Mouse (Mus musculus) layer of hippocampus, postnatal 25 days (tissue): Measurements from ENCODE around the gene Eml3. TPM values are rescaled to one million over a fixed set of nuclear protein-coding genes. Genes with fewer than 3 reads are reported as not detected.

ENCODE experiments used
- DNase-seq, 2 experiments: peaks; one replicate each; pipeline ENCODE4 v3.0.0; 2022; ENCODE audit warnings: mixed read lengths in 2 of 2, low spot score in 1 of 2; ENCODE audit errors: extremely low spot score in 1 of 2
- total RNA-seq, 2 experiments: library from RNA; stranded (reverse); gene quantifications; 2 replicates each; pipeline ENCODE4 v1.2.3; 2021

The Eml3 gene
- total RNA-seq, 2 experiments from 2014 or later, result 9.1 to 11.1 TPM

DNA sequence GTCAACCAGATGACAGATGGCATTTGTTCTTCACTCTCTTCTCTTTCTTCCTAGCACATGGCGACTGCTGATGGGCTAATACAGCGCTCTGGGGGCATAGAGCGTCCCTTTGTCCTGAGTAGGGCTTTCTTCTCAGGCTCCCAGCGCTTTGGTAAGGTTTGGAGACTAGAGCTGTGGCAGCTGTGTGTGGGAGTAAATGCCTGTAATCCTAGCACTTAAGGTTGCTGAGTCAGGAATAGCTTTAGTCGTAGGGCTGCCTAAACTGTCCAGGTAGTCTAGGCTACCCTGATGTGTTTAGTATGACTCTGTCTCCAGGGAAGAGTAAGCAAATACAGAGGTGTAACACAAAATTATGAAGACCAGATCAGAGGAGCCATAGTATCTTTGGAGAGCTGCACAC is 17.5 kb upstream of the Eml3 start:
- DNase-seq, result no peak

DNA sequence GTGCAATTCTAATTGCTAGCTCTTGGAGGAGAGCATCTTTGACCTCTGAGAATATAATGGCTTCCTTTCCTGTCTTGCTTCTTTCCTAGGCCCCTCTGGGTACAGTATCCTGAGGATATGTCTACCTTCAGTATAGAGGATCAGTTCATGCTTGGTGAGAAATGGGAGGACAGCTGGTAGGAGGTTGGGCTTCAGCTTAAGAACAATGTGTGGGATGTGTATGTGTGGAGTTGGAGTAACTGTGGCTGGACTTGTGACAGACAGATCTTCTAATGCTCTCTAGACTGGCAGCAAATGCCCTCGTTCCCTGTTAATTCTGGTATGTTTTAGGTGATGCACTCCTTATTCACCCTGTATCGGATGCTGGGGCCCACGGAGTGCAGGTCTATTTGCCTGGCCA is 15.1 kb upstream of the Eml3 start:
- DNase-seq, result no peak

DNA sequence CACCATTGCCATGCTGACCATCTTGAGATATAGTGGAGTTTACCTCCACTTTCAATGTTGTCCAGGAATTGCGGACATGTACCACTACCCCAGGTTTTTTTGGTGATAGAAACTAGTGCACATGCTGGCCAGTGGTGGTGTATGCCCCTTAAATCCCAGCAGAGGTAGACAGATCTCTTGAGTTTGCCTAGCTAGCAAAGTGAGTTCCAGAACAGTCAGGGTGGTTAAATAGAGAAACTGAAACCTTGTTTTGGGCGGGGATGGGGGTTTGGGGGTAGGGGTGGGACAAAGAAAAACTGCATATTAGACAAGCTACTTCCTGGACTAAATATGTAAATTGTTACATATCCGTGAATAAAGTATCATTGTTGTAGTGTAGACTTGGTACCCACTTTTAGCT is 10.4 kb upstream of the Eml3 start:
- no peak for DNase-seq

DNA sequence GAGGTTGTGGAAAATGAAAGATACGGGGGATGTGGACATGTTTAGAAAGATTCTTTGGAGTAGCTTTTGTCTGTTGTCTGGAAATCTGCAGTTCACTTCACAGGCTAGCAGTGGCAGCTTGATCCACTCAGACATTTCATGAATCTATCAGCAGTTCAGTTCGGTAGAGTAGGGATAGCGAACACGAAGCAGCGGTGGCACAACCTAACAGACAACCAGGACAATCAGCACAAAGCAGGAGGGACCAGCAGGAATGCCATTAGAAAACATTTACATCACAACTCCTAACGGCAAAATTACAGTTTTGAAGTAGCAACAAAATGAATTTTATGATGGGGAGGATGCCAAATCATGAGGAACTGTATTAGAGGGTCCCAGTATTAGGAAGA is 9.7 kb upstream of the Eml3 start:
- no peak for DNase-seq

DNA sequence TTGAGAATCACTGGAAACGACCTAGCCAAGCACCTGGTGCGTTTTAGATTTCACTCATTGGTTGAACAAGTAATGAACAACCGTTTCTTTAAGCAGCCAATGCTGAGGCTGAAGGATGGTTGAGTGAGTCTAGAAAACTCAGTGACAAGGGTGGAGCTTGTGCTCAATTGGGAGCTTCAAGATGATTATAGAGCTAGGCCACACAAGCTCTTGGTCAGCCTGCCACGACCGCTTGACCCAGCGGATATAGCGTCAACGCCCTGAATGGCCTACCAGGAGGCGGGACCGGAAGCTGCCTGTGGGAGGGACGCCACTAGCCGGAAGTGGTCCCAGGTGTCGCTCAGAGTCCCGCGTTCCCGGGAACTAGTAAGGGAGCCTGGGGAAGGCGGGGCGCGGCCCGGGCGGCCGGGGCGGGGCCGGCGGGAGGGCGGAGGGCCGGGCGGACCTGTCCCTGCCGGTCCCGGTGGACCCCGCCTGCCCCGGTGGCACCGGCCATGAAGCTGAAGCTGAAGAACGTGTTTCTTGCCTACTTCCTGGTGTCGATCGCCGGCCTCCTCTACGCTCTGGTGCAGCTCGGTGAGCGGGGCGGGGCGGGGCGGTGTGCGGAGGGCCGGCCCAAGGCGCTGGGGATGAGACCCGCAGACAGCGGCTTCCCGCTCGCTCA is 9.1 kb upstream of the Eml3 start, which contains the start of gene B3gat3:
TSS of gene B3gat3 (plus strand) at position 302 of the 664 bp plus-strand sequence.
- peak; percentile 85 to 90 for DNase-seq

DNA sequence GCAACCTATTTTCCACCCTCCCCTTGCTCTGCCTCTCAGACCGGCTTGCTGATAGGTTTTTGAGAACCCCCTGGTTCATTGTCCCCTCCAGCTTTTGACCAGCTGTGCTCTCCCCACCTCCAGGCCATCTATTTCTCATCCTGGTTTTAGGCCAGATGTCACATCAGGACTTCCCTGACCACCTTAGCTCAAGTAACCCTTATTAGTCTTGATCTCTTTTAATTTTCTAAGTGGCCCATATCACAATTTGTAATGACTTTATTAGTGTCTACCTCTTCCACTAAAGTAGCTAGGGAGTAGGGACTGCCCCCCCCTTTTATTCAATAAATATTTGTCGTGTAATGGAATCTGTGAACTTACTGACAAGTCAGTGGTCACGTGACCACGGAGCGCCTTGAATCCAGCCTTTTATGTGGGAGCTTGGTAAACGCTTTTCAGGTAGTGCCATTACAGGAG is 8.5 kb upstream of the Eml3 start:
- DNase-seq, result no peak

DNA sequence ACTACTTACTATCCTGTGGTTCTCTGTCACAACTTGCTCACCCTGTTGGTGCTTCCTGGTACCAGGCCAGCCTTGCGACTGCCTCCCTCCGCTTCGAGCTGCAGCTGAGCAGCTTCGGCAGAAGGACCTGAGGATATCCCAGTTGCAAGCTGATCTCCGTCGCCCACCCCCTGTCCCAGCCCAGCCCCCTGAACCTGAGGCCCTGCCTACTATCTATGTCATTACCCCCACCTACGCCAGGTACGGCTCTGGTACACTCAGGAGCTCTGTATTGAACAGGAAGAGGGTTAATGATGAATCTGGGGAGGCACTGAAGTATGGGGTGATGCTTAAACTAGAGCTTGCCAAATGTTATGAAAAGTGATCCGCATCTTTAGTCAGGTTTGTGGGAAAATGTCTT is 7.6 kb upstream of the Eml3 start:
- no peak for DNase-seq

DNA sequence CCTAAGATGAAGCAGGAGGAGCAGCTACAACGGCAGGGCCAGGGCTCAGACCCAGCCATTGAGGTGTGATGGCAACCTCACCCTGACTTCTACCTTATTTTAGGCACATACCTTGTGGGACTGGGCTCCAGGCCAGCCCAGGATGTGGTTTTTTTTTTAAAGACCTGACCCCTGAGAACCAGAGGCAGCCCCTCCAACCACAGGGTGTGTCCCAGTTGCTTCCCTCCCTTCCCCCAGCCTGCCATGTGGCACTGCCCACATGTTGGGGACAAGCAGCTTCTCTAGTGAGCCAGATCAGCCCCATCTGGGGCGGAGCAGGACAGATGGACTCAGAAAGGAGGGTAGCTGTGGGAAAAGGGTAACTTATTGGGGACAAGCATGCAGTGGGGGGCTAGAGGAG is 2.6 kb upstream of the Eml3 start:
- no peak for DNase-seq

DNA sequence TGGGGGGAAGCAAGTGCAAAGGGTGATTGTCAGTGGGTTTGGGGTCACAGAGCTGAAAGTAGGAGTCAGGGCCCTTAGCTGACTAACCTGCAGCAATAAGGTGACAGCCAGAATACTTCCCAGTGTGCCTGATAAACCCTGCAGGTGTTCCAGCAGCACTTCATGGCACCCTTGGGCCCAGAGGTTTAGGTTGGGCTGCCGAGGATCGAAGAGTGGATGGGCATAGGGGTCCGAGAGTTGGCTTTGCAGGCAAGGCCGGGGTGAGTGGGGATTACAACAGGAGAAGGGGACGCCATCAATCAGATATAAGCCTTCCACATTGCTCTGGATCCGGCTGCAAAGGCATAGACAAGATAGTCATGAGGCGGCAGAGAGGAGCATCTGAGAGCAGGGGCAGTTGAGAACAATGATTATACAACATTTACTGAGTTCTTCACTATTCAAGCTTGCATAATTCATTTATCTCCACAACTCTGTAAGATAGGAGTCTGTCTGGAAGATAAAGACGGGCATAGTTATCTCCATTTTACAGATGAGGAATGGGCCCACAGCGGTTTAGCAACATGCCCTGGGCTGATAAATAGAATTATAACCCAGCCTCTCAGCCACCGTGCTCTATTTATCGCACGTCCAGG is 1.3 kb upstream of the Eml3 start:
- DNase-seq, result no peak

DNA sequence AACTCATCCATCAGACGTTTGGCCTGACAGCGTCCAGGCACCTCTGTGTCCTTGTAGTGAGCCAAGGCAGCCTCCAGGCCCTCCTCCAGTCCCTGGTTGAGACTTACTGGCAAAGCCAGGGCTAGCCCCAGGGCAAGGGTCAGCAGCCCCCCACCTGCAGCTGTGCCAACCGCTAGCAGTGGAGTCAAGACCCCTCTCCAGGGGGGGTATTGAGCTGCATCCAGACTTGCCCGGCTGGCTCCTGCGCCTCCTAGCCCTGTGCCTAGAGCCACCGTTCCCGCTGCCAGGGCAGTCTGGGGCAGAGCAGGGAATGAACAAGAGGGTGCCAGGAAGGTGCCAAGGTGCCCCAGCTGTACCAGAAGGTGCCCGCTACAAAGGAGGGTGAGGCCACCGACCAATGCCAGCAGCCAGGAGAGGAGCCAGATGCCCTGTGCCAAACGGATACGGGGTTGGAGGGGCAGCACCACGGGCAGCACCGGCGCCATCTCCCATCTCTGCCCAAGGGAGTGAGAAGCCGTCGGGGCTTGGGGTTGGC is 596 bp upstream of the Eml3 start:
- no peak for DNase-seq

DNA sequence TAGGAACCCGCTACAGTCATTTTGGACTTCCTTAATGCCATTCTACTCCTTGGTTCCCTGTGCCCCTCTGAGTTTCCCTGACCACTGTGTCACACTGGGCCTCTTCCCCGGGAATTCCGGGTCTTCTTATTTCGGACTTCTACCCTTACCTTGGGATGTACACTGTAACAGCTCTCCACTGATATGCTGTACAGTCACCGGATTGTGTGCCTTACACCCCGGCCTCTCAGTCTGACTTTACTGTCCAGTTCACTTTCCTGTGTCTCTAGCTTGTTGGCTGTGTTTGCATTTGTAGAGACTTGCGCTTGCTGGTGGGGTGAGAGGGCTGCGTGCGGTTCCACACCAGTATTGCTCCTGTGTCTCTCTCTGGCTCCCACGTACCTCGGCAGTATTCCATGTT is 765 bp downstream of the Eml3 start:
- DNase-seq, result no peak

DNA sequence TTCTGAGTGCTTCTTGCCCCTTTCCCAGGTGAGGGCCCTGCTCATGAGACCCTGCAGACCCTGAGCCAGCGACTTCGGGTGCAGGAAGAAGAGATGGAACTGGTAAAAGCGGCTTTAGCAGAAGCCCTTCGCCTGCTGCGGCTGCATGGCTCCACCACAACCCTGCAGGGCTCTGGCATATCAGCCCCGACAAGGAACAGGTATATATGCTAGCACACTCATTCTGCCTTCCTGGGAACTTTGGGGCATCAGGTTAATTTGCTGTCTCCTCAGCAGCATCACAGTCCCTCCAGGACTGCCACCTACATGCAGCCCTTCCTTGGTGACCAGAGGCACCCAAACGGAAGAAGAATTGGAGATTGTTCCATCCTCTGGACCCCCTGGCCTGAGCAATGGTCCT is 1.4 kb downstream of the Eml3 start:
- DNase-seq, result no peak

DNA sequence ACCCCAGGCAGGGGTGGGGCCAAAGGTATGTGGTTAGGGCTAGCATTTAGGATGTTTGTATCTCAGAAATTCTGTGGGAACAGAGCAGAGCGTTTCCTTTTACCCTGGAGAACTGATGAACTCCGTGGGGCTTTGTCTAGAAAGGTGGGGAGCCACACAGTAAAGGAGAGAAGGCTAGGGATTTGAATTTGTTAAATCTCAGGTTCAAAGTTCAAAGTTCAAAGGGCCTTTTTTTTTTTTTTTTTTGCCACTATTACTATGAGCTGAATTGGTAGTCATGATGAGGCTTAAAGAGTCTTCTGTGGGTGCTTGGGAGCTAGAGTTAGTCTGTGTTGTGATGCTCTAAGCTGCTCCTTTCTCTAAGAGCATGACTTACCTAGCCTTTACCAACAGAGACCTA is 7.4 kb downstream of the Eml3 start:
- DNase-seq, result no peak

DNA sequence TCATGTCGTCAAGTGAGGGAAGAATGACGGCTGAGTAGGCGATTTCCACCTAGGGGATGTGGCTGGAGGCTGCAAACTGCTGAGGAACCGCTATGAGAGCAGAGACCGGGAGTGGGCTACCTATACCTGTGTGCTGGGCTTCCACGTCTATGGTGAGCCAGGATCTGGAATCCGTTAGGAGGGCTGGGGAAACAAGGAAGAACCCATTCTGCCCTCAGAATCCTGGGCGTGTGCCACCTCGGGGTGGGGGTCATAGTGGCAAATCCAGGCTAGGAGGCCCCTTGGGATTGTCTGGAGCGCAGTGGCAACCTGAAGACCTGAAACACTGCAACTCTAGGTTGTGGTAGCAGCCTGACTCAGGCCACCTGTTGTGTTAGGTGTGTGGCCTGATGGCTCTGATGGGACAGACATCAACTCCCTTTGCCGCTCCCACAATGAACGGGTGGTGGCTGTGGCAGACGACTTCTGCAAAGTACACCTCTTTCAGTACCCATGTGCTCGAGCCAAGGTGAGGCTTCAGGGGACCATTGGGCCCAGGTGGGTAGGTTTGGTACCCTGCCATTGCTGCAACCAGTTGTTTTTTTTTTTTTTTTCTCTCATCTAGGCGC is 11.3 kb downstream of the Eml3 start:
- no peak for DNase-seq

DNA sequence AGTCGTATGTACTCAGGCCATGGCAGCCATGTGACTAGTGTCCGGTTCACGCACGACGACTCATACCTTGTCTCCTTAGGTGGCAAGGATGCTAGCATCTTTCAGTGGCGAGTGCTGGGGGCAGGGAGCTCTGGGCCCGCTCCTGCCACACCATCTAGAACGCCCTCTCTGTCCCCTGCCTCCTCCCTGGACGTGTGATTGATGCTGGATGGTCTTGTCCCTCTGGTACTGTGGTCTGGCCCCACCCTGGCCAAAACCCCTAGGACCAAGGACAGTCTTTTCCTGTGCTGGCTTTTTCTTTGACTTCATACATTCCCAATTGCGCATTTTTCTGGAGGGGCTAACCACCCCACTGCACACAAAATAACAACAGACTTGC is 11.8 kb downstream of the Eml3 start:
- DNase-seq, result no peak

DNA sequence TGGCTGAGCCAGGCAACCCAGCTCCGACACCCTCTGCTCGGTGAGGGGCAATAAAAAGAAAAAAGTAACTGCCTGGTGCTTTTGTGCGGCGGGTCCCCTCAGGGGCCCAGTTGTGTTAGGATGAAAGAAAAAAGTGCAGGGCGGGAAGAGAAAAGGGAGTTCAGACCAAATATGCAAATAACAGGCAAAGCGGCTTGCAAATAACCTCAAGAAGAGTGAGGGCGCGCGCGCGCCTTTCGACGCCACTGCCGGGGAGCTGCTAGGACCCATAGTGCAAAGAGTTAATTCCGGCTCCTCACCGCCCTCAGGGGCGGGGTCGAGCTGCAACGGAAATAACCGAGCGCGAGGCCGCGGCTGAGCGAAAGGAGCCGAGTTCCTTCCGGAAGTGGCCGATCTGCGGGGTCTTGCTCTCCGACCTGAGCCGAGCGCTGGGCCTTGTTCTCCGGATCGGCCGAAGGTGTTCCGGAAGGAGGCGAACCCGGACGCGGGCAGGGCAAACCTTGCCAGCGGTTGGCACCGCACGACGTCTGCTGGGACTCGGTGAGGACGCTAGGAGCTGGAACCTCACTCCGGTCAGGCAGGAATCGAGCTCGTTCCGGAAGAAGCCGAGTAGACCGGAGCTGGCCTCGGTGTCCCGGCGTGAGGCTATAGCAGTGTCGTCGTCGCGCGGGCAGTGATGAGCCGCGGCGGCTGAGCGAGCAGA is 12.3 kb downstream of the Eml3 start, which contains the start of gene Mta2:
TSS of gene Mta2 (plus strand) at position 361 of the 703 bp plus-strand sequence.
- peak; percentile 93 to 94 for DNase-seq

DNA sequence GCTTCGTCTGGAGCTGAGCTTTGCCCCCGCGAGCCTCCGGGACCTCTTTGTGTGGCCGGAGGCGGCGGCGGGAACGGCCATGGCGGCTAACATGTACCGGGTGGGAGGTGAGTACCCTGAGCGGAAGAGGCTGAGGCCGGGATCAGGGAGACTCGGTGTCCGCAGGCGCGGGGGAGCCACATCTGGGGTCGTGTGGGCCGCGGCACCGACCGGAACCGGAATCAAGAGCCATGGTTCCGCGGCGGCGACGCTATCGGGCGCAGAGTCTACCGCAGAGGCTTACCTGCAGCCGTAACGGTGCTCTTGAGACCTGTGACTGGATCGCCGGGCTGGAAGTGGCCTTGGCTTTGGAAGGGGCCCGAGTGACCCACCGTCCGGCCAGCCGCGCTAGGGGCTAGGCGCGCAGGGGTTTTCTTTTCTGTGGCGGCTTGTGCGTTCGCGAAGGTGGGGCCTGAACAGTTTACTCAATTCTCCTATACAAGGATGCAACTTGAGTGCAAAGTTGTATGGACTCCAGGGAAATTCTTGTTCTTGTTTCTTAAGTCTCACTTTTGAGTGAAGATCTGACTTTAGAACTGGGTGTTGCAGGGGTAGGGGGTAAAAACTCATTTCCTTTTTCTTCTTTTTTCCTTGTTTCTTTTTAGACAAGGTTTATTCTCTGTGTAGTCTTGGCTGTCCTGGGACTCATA is 13.1 kb downstream of the Eml3 start:
- peak in 1 of 2 experiments; percentile 45 for DNase-seq

DNA sequence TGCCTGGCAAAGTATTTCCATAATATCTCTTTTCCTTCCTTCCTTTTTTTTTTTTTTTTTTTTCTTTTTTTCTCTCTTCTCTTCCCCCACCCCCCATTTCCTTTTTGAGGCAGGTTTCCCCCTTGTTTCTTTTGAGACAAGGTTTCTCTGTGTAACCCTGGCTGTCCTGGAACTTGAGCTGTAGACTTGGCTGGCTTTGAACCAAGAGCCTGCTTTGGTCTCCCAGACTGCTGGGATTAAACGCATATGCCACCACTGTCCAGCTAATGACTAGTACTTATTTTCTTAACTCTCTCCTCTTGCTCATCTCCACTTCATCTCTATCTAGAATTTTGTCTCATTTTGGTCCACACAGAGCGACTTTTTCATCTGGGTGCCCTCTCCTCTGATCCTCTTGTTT is 13.7 kb downstream of the Eml3 start:
- DNase-seq, result no peak

DNA sequence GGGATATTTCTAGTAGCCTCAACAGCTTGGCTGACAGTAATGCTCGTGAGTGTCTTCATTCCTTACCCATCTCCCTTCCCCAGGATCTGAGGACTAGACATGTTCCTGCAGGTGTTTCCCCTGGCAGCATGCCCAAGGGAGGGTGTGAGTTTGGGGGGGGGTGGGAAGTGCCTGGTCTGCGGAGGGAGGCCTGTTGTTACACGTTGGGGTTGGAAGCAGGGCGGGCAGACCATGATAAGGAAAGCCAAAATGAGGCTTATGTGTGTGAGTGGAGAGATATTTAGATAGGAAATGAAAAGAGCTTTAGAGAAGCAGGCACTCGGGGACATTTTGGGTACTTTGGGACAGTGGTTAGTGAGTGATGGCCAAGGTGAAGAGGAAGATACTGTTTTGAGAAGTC is 14.7 kb downstream of the Eml3 start:
- DNase-seq, result no peak

DNA sequence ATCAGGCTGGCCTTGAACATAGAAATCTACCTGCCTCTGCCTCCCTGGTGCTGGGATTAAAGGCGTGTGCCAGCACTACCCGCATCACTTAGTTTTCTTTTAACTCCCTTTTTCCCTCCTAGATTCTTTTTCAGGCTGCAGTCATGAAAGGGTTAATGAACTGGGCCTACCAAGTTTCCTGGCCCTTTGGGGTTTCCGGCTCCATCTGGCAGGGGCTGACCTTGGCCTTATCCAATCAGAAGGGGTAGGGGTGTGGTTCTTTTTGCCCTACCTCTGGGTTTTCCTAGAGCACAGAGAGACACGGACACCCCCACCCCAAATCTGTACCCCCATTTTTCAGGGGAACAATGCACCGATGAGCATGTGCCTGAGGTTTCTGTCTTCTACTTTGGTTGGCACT is 15.4 kb downstream of the Eml3 start:
- no peak for DNase-seq
